Mouse (Mus musculus) ES-Bruce4 (cell line): ENCODE measurements around the gene Inip.

Experiments
- CTCF ChIP-seq: IDR thresholded peaks from one replicate; pipeline ENCODE4 v1.8.1; 2011; ENCODE audit warnings: low read depth, low read length
- POLR2A ChIP-seq: IDR thresholded peaks from one replicate; pipeline ENCODE4 v1.8.1; 2011; ENCODE audit warnings: low read length; ENCODE audit not compliant: insufficient read depth

DNA sequence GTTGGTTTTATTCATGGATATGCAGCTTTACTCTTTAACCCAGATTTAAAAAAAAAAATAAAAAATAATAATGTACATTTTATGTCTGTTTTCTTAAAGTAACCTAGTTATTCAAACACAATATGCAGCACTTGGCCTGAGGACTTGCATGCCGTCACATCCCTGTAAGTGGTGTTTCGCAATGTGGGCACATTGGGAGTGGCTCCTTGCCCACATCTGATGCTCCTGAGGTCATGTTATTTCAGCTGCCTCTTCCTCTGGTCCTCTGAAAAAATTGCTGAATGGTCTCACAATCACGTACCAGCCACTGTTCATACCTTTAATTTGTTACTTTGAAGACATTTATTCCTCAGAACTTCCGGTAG is 40.0 kb downstream of the Inip start:
- no peak for TF ChIP-seq CTCF
- no peak for TF ChIP-seq POLR2A
